Mouse (Mus musculus): ENCODE measurements around the gene Tbc1d30. TPM values are rescaled to one million over a fixed set of nuclear protein-coding genes. Genes with fewer than 3 reads are reported as not detected.

Tbc1d30 gene
- polyA plus RNA-seq, 1 experiment from 2014 or later, result 8.0 TPM

GRCm38 (mm10) chr10:121309123-121309655 lies 41.9 kb downstream of the Tbc1d30 start:
- no peak for ATAC-seq (ENCODE audit: insufficient read depth, low FRiP score, low read depth)
- no peaks in the 10 kb centered on the region for H3K9me3 ChIP-seq
- peaks cover 11% of the 10 kb centered on the region for H3K27me3 ChIP-seq (replicated peaks)
- H3K27ac ChIP-seq, result no peak overlapping the region
- H3K4me2 ChIP-seq, result no peak overlapping the region
- peaks cover 13% of the 10 kb centered on the region for H3K4me1 ChIP-seq
- WGBS, result 35% methylated on average over 11 of the region's 11 CpGs
- H3K9ac ChIP-seq, result no peak overlapping the region
- no peaks in the 10 kb centered on the region for H3K36me3 ChIP-seq
- H3K4me3 ChIP-seq (replicated peaks), result no peak overlapping the region

- no peak overlapping the region for H3K4me3 ChIP-seq (replicated peaks)
- WGBS, result 40% methylated on average over 5 of the region's 5 CpGs
- H3K4me2 ChIP-seq, result no peak overlapping the region
- no peaks in the 10 kb centered on the region for H3K9me3 ChIP-seq
- no peak overlapping the region for H3K9ac ChIP-seq
- H3K4me1 ChIP-seq, result peaks cover 8% of the 10 kb centered on the region
- peaks cover 8% of the 10 kb centered on the region for H3K27me3 ChIP-seq (replicated peaks)
- peak; percentile 47; the same call in 1 of the 2 replicates for ATAC-seq (ENCODE audit: insufficient read depth, low FRiP score, low read depth)
- no peaks in the 10 kb centered on the region for H3K36me3 ChIP-seq
- H3K27ac ChIP-seq, result no peak overlapping the region
Measured at GRCm38 (mm10) chr10:121305441-121305840, 45.6 kb downstream of the Tbc1d30 start.

- WGBS, result 70% methylated on average over 3 of the region's 3 CpGs
- Histone ChIP-seq H3K4me3 (replicated peaks) (no peak overlapping the region), H3K4me2 (no peak overlapping the region), H3K27me3 (replicated peaks) (no peaks in the 10 kb centered on the region), H3K27ac (no peak overlapping the region), H3K4me1 (no peaks in the 10 kb centered on the region), H3K9ac (no peak overlapping the region), H3K36me3 (no peaks in the 10 kb centered on the region), H3K9me3 (no peaks in the 10 kb centered on the region)
- ATAC-seq (ENCODE audit: insufficient read depth, low FRiP score, low read depth), result no peak
Measured at GRCm38 (mm10) chr10:121303559-121303958, 47.5 kb downstream of the Tbc1d30 start.

GRCm38 (mm10) chr10:121301868-121302267 lies 49.2 kb downstream of the Tbc1d30 start:
- no peaks in the 10 kb centered on the region for H3K9me3 ChIP-seq
- H3K4me2 ChIP-seq, result no peak overlapping the region
- no peak overlapping the region for H3K27ac ChIP-seq
- no peaks in the 10 kb centered on the region for H3K36me3 ChIP-seq
- no peaks in the 10 kb centered on the region for H3K27me3 ChIP-seq (replicated peaks)
- no peak overlapping the region for H3K9ac ChIP-seq
- H3K4me1 ChIP-seq, result peaks cover 9% of the 10 kb centered on the region
- WGBS, result 81% methylated on average over 14 of the region's 14 CpGs
- H3K4me3 ChIP-seq (replicated peaks), result no peak overlapping the region
- no peak for ATAC-seq (ENCODE audit: insufficient read depth, low FRiP score, low read depth)

GRCm38 (mm10) chr10:121300659-121301058 lies 50.4 kb downstream of the Tbc1d30 start:
- no peak for ATAC-seq (ENCODE audit: insufficient read depth, low FRiP score, low read depth)
- whole genome bisulfite sequencing, result 64% methylated on average over 7 of the region's 7 CpGs
- H3K27me3 ChIP-seq (replicated peaks), result no peaks in the 10 kb centered on the region
- H3K4me2 ChIP-seq, result no peak overlapping the region
- H3K4me3 ChIP-seq (replicated peaks), result no peak overlapping the region
- no peaks in the 10 kb centered on the region for H3K36me3 ChIP-seq
- H3K27ac ChIP-seq, result no peak overlapping the region
- H3K4me1 ChIP-seq, result peaks cover 9% of the 10 kb centered on the region
- no peaks in the 10 kb centered on the region for H3K9me3 ChIP-seq
- no peak overlapping the region for H3K9ac ChIP-seq

- no peak for ATAC-seq (ENCODE audit: insufficient read depth, low FRiP score, low read depth)
- H3K4me3 ChIP-seq (replicated peaks), result peak overlapping the region; percentile 21
- no peaks in the 10 kb centered on the region for H3K27me3 ChIP-seq (replicated peaks)
- no peak overlapping the region for H3K9ac ChIP-seq
- H3K4me2 ChIP-seq, result peak overlapping the region; percentile 52
- H3K9me3 ChIP-seq, result no peaks in the 10 kb centered on the region
- peaks cover 12% of the 10 kb centered on the region for H3K4me1 ChIP-seq
- H3K36me3 ChIP-seq, result no peaks in the 10 kb centered on the region
- WGBS, result 21% methylated on average over 25 of the region's 25 CpGs
- H3K27ac ChIP-seq, result no peak overlapping the region
Measured at GRCm38 (mm10) chr10:121297054-121297701, 53.9 kb downstream of the Tbc1d30 start.

GRCm38 (mm10) chr10:121294471-121294870 lies 56.6 kb downstream of the Tbc1d30 start:
- H3K27me3 ChIP-seq (replicated peaks), result no peaks in the 10 kb centered on the region
- no peak overlapping the region for H3K27ac ChIP-seq
- H3K4me2 ChIP-seq, result no peak overlapping the region
- no peak overlapping the region for H3K9ac ChIP-seq
- no peak overlapping the region for H3K4me3 ChIP-seq (replicated peaks)
- no peaks in the 10 kb centered on the region for H3K9me3 ChIP-seq
- no peaks in the 10 kb centered on the region for H3K36me3 ChIP-seq
- 79% methylated on average over 16 of the region's 16 CpGs for WGBS
- peaks cover 13% of the 10 kb centered on the region for H3K4me1 ChIP-seq
- ATAC-seq (ENCODE audit: insufficient read depth, low FRiP score, low read depth), result no peak

GRCm38 (mm10) chr10:121293829-121294228 lies 57.2 kb downstream of the Tbc1d30 start:
- Histone ChIP-seq H3K27me3 (replicated peaks) (no peaks in the 10 kb centered on the region), H3K9me3 (no peaks in the 10 kb centered on the region), H3K4me2 (no peak overlapping the region), H3K4me1 (peaks cover 13% of the 10 kb centered on the region), H3K36me3 (no peaks in the 10 kb centered on the region), H3K9ac (no peak overlapping the region), H3K27ac (no peak overlapping the region), H3K4me3 (replicated peaks) (no peak overlapping the region)
- WGBS, result 57% methylated on average over 8 of the region's 8 CpGs
- ATAC-seq (ENCODE audit: insufficient read depth, low FRiP score, low read depth), result no peak

GRCm38 (mm10) chr10:121291272-121291917 lies 59.7 kb downstream of the Tbc1d30 start:
- no peaks in the 10 kb centered on the region for H3K9me3 ChIP-seq
- H3K4me3 ChIP-seq (replicated peaks), result no peak overlapping the region
- H3K4me1 ChIP-seq, result peaks cover 4% of the 10 kb centered on the region
- 80% methylated on average over 10 of the region's 10 CpGs for WGBS
- H3K27ac ChIP-seq, result no peak overlapping the region
- no peak overlapping the region for H3K9ac ChIP-seq
- no peak overlapping the region for H3K4me2 ChIP-seq
- no peaks in the 10 kb centered on the region; the same call in 1 of the 2 replicates for H3K36me3 ChIP-seq
- ATAC-seq (ENCODE audit: insufficient read depth, low FRiP score, low read depth), result no peak
- H3K27me3 ChIP-seq (replicated peaks), result no peaks in the 10 kb centered on the region

GRCm38 (mm10) chr10:121290682-121291078 lies 60.4 kb downstream of the Tbc1d30 start:
- 68% methylated on average over 20 of the region's 20 CpGs for WGBS
- no peak overlapping the region for H3K27ac ChIP-seq
- no peaks in the 10 kb centered on the region; the same call in 1 of the 2 replicates for H3K36me3 ChIP-seq
- H3K9ac ChIP-seq, result no peak overlapping the region
- no peaks in the 10 kb centered on the region for H3K27me3 ChIP-seq (replicated peaks)
- no peaks in the 10 kb centered on the region for H3K9me3 ChIP-seq
- no peak overlapping the region for H3K4me2 ChIP-seq
- no peak for ATAC-seq (ENCODE audit: insufficient read depth, low FRiP score, low read depth)
- H3K4me1 ChIP-seq, result peaks cover 4% of the 10 kb centered on the region
- no peak overlapping the region for H3K4me3 ChIP-seq (replicated peaks)

GRCm38 (mm10) chr10:121289970-121290681 lies 61.0 kb downstream of the Tbc1d30 start:
- Histone ChIP-seq H3K4me2 (no peak overlapping the region), H3K9me3 (no peaks in the 10 kb centered on the region), H3K36me3 (no peaks in the 10 kb centered on the region; the same call in 1 of the 2 replicates), H3K9ac (no peak overlapping the region), H3K4me1 (peaks cover 4% of the 10 kb centered on the region), H3K4me3 (replicated peaks) (no peak overlapping the region), H3K27me3 (replicated peaks) (no peaks in the 10 kb centered on the region), H3K27ac (no peak overlapping the region)
- WGBS, result 62% methylated on average over 4 of the region's 4 CpGs
- ATAC-seq (ENCODE audit: insufficient read depth, low FRiP score, low read depth), result no peak

- Histone ChIP-seq H3K4me1 (no peaks in the 10 kb centered on the region), H3K27me3 (replicated peaks) (no peaks in the 10 kb centered on the region), H3K27ac (no peak overlapping the region), H3K9ac (no peak overlapping the region), H3K36me3 (no peaks in the 10 kb centered on the region), H3K4me3 (replicated peaks) (no peak overlapping the region), H3K9me3 (no peaks in the 10 kb centered on the region), H3K4me2 (no peak overlapping the region)
- 90% methylated on average over 6 of the region's 6 CpGs for WGBS
- ATAC-seq (ENCODE audit: insufficient read depth, low FRiP score, low read depth), result no peak
Measured at GRCm38 (mm10) chr10:121282926-121283325, 68.2 kb downstream of the Tbc1d30 start.

Measured in stomach, embryonic 15.5 days (tissue).